Mouse (Mus musculus): ENCODE measurements around the gene Arl8a.

DNA sequence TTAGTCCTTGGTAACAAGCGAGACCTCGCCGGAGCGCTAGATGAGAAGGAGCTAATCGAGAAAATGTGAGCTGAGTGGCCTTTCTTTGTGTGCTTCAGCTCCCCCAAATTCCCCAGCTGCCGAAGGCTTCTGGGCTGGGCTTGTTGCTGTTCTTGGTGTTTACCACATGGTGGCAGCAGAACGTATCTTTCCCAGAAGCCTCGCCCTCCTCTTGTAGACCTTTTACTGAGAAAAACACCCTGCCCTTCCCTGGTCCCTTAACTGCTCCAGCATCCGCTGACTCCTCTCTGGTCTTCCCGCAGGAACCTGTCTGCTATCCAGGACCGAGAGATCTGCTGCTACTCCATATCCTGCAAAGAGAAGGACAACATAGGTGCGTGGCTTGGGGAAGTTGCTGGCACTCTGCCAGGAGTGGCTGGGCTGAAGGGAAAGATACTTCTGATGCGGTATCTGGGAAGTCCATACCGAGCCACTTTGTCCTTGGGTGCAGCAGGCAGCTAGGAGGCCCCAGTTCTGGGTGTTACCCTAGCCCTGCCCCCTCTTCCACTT, 7.9 kb downstream of the Arl8a start:
- TF ChIP-seq CTCF (IDR thresholded peaks at IDR 0.05; ENCODE audit: control insufficient read depth, insufficient read depth, insufficient read length) (peak; percentile 8), MAX (IDR thresholded peaks at IDR 0.05) (no peak), USF1 (IDR thresholded peaks at IDR 0.05; ENCODE audit: low read depth) (no peak), MYOG (IDR thresholded peaks at IDR 0.05; ENCODE audit: control insufficient read depth, extremely low read depth, insufficient read length) (no peak), CEBPB (IDR thresholded peaks at IDR 0.05; ENCODE audit: low read depth) (no peak), FOSL1 (IDR thresholded peaks at IDR 0.05; ENCODE audit: insufficient read depth, low read length, poor library complexity, severe bottlenecking) (no peak)
